Mouse (Mus musculus): ENCODE data around the gene Ptger4. TPM values are rescaled to one million over a fixed set of nuclear protein-coding genes. Genes with fewer than 3 reads are reported as not detected.
"Not testable (repeated sequence)": the region's sequence is repeated elsewhere in the genome, so short reads cannot be mapped to it uniquely, and the experiment has no call there.

Gene Ptger4
- polyA plus RNA-seq, 1 experiment from 2014 or later = 1.8 TPM

DNA sequence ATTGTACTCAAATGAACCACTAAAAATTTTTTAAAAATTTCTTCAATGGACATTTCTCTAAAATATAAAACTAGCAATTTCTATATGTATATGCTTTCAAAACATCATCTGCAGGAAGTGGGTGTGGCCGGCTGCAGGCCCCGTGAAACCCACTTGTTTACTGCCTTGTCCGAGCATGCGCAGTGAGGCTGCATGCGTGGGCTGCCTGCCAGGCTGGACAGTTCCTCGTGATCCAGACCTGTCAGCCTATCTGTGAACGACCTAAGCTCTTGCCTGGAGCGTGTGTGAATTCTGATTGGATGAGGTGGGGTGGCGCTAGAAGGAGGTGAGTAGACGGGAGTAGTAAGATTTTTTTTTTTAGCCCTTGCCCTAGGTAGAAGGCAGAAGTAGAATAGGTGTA lies 13.2 kb downstream of the Ptger4 start:
- WGBS = 81% methylated on average over 10 of the region's 10 CpGs
- not testable (repeated sequence) for H3K4me3 ChIP-seq; H3K27me3 ChIP-seq (ENCODE audit: insufficient read depth, poor library complexity, severe bottlenecking)

GRCm38 (mm10) chr15:5220491-5220890 lies 23.5 kb downstream of the Ptger4 start:
- no peaks in the 10 kb centered on the region for H3K4me1 ChIP-seq

More for the DNA sequence above, 13.2 kb downstream of the Ptger4 start:
- H3K36me3 ChIP-seq; DNase-seq (ENCODE audit: low spot score); H3K4me1 ChIP-seq; H3K9me3 ChIP-seq; H3K27ac ChIP-seq: not testable (repeated sequence)

DNA sequence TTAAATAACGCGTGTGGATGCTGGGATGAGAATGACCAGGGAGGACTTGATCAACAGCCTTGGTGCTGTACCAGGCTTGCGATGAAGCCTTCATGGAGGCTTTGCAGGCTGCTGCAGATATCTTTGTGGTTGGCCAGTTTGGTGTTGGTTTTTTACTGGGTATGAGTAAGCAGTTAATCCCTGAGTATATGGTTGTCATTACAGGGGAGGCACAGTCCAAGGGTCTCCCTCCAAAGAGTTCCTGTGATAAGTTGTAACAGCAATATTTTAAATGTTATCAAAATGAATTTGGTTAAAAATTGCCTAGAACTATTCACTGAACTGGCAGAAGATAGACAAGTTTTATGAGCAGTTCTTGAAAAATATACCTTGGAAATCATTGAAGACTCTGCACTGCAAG lies 34.9 kb downstream of the Ptger4 start:
- H3K27me3 ChIP-seq (ENCODE audit: insufficient read depth, poor library complexity, severe bottlenecking) = no peaks in the 10 kb centered on the region
- 94% methylated on average over 3 of the region's 3 CpGs for WGBS
- no peaks in the 10 kb centered on the region for H3K9me3 ChIP-seq
- no peak overlapping the region for H3K4me3 ChIP-seq
- no peak for DNase-seq (ENCODE audit: low spot score)
- H3K36me3 ChIP-seq = 0 out of 2 replicates have a peak, but pooled peaks cover 2% of the 10 kb centered on the region
- H3K27ac ChIP-seq = no peak overlapping the region
- no peaks in the 10 kb centered on the region for H3K4me1 ChIP-seq

More at GRCm38 (mm10) chr15:5220491-5220890, 23.5 kb downstream of the Ptger4 start:
- WGBS = 86% methylated on average over 6 of the region's 6 CpGs
- Histone ChIP-seq H3K36me3 (0 out of 2 replicates have a peak, but pooled peaks cover 8% of the 10 kb centered on the region), H3K4me3 (no peak overlapping the region), H3K9me3 (no peaks in the 10 kb centered on the region), H3K27me3 (ENCODE audit: insufficient read depth, poor library complexity, severe bottlenecking) (no peaks in the 10 kb centered on the region), H3K27ac (no peak overlapping the region)
- no peak for DNase-seq (ENCODE audit: low spot score)

DNA sequence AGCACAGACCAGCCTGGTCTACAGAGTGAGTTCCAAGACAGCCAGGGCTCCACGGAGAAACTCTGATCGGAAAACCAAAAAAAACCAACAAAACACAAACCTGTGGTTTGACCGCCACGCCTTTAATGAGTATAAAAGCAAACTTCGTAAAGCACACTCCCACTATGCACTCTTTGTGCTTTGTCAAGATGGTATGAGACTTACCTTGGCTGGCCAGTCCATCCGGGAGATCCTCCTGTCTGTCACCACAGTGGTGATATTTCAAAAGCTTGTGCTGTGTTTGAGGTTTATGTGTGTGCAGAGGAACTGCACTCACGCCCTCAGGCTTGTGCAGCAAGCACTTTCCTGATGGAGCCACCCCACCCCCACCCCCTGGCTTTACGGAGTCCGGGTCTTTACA lies 38.8 kb downstream of the Ptger4 start:
- 90% methylated on average over 9 of the region's 9 CpGs for WGBS
- H3K27ac ChIP-seq = no peak overlapping the region
- no peaks in the 10 kb centered on the region for H3K27me3 ChIP-seq (ENCODE audit: insufficient read depth, poor library complexity, severe bottlenecking)
- H3K36me3 ChIP-seq = peaks cover 6% of the 10 kb centered on the region; the same call in 1 of the 2 replicates
- no peak for DNase-seq (ENCODE audit: low spot score)
- no peaks in the 10 kb centered on the region for H3K9me3 ChIP-seq
- no peak overlapping the region for H3K4me3 ChIP-seq
- no peaks in the 10 kb centered on the region for H3K4me1 ChIP-seq

DNA sequence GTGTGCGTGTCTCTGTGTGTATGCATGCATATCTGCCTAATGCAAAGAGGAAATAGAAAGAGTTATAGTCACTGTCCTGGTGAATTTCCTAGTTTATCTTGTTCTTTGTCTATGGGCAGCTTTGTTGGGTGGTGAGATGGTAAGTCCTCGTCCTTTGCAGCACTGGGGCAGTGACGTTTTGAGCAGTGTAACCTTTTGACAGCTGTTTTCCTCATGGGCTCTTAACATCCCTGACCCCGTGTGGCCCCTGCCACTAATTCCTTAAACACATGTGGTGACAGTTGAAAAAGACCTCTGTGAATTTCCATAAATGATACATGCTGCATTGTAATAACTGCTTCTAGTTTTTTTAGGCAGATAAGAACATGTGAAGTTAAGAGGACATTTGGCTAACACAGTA lies 47.3 kb downstream of the Ptger4 start:
- Histone ChIP-seq H3K27me3 (ENCODE audit: insufficient read depth, poor library complexity, severe bottlenecking) (no peaks in the 10 kb centered on the region), H3K36me3 (peaks cover 6% of the 10 kb centered on the region), H3K4me3 (no peak overlapping the region), H3K4me1 (peaks cover 29% of the 10 kb centered on the region), H3K27ac (no peak overlapping the region), H3K9me3 (no peaks in the 10 kb centered on the region)
- DNase-seq (ENCODE audit: low spot score) = no peak
- WGBS = 54% methylated on average over 4 of the region's 4 CpGs

DNA sequence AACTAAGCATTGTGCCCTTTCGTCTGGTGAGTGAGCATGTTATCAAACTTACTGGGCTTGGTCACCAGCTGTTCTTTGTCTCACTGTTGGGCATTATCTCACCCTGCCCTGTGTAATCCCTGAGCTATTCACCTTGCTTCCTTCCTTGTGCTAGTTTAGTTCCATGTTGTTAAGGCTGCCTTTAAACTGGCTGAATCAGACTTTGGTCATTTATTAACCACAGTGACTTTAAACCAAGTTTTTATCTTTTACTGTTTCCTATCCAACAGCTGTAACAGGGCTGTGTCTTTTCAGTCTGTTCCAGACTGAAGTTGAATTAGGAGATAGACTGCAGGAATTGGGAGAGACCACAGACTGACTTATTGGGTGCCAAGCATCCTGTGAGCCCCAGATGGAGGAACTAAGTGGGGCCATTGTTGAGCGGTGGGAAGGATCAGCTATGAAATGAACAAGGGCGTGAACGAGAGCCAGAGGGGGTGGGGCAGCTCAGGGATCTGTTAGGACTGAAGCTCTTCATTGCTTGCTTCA lies 47.9 kb downstream of the Ptger4 start:
- no peak overlapping the region for H3K27ac ChIP-seq
- H3K27me3 ChIP-seq (ENCODE audit: insufficient read depth, poor library complexity, severe bottlenecking) = no peaks in the 10 kb centered on the region
- 35% methylated on average over 4 of the region's 4 CpGs for WGBS
- peaks cover 29% of the 10 kb centered on the region for H3K4me1 ChIP-seq
- H3K4me3 ChIP-seq = no peak overlapping the region
- no peaks in the 10 kb centered on the region for H3K9me3 ChIP-seq
- DNase-seq (ENCODE audit: low spot score) = no peak
- peaks cover 11% of the 10 kb centered on the region for H3K36me3 ChIP-seq

DNA sequence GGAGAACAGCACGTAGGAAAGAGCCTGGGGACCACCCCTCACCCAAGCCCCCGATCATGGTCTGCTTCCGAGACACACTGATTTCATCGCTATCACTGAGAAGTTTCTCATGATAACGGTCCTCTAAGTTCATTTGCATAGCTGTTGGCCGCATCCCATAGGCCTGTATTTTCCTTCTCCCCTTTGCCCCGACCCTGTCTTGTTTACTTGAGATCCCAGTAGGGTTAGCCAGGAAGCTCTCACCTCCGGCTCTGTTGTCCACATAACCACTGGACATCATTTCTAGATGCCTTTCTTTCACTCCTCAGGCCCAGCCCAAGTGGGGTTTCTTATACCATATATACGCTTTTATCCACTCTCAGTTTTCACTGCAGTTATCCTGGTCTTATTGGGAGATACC lies 49.1 kb downstream of the Ptger4 start:
- Histone ChIP-seq H3K27ac (no peak overlapping the region), H3K27me3 (ENCODE audit: insufficient read depth, poor library complexity, severe bottlenecking) (no peaks in the 10 kb centered on the region), H3K4me3 (no peak overlapping the region), H3K9me3 (no peaks in the 10 kb centered on the region), H3K4me1 (peaks cover 29% of the 10 kb centered on the region), H3K36me3 (peaks cover 18% of the 10 kb centered on the region)
- WGBS = 67% methylated on average over 9 of the region's 9 CpGs
- no peak for DNase-seq (ENCODE audit: low spot score)

DNA sequence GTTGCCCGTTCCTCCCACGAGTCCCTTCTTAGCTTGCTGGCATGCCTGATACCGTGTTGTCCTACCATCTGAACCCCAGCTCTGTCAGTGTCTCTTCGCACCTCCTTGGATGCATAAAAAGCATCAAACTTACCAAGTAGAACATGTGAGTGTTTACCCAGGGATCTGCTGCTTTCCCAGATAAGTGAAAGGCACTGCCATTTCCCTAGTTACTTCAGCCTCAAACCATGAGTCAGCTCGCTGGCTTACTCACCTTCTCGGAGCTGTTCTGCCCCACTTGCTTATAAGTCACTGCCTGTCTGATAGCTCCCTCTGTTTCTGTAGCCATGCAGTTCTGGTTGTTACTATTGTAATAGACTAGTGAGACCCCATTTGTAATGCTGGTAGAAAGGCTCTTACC lies 49.5 kb downstream of the Ptger4 start:
- H3K4me3 ChIP-seq = no peak overlapping the region
- H3K4me1 ChIP-seq = peaks cover 29% of the 10 kb centered on the region
- no peak overlapping the region for H3K27ac ChIP-seq
- WGBS = 74% methylated on average over 6 of the region's 6 CpGs
- H3K27me3 ChIP-seq (ENCODE audit: insufficient read depth, poor library complexity, severe bottlenecking) = no peaks in the 10 kb centered on the region
- H3K36me3 ChIP-seq = peaks cover 21% of the 10 kb centered on the region; the same call in 1 of the 2 replicates
- H3K9me3 ChIP-seq = no peaks in the 10 kb centered on the region
- DNase-seq (ENCODE audit: low spot score) = no peak

GRCm38 (mm10) chr15:5193833-5194232 lies 50.2 kb downstream of the Ptger4 start:
- Histone ChIP-seq H3K4me3 (no peak overlapping the region), H3K36me3 (peaks cover 22% of the 10 kb centered on the region; the same call in 1 of the 2 replicates), H3K27ac (no peak overlapping the region), H3K27me3 (ENCODE audit: insufficient read depth, poor library complexity, severe bottlenecking) (no peaks in the 10 kb centered on the region), H3K4me1 (peaks cover 29% of the 10 kb centered on the region), H3K9me3 (no peaks in the 10 kb centered on the region)
- no peak for DNase-seq (ENCODE audit: low spot score)
- 79% methylated on average over 3 of the region's 3 CpGs for WGBS

DNA sequence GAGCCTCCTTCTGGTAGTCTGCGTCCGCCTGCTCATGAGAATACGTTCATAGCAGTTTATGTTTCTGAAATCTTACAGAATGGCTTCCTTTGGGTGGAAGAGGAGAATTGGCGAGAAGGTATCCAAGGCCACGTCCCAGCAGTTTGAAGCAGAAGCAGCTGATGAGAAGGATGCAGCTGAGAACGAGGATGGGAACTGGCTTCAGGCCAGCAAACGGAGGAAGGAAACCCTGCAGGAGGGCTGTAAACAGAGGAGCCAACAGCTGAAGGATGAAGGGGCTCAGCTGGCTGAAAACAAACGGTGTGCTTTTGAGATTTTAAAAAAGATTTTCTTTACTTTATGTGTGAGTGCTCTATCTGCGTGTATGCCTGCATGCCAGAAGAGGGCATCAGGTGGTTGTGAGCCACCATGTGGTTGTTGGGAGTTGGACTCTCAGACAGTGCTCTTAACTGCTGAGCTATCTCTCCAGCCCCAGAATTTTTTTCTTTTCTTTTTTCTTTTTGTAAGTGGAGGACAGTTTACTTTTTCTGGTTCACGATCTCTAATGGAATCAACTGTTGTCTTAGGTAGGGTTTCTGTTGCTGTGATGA lies 54.4 kb downstream of the Ptger4 start:
- Histone ChIP-seq H3K4me1 (peaks cover 19% of the 10 kb centered on the region), H3K36me3 (peaks cover 22% of the 10 kb centered on the region; the same call in 1 of the 2 replicates), H3K4me3 (no peak overlapping the region), H3K27ac (no peak overlapping the region), H3K27me3 (ENCODE audit: insufficient read depth, poor library complexity, severe bottlenecking) (no peaks in the 10 kb centered on the region), H3K9me3 (no peaks in the 10 kb centered on the region)
- 76% methylated on average over 10 of the region's 10 CpGs for WGBS
- no peak for DNase-seq (ENCODE audit: low spot score)

DNA sequence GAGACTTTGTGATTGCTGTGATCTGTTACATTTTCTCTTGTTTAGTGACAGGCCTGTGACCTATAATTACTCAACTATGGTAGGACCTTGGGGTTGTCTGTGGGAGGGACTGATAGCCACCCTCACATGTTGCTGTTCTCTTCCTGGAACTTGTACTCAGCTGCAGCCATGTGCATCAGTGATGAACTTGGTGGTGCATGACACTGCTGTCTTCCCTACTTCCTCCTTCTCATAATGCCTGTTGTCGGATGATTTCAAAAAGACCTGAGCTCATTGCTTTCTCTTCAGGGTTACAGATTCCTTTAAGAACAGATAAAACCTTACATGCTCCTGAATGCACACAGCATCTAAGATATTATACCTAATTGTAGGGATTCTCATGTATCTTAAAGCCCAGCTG lies 56.0 kb downstream of the Ptger4 start:
- no peak overlapping the region for H3K27ac ChIP-seq
- peaks cover 20% of the 10 kb centered on the region for H3K4me1 ChIP-seq
- WGBS = 88% methylated on average over 1 of the region's 1 CpGs
- no peaks in the 10 kb centered on the region for H3K27me3 ChIP-seq (ENCODE audit: insufficient read depth, poor library complexity, severe bottlenecking)
- no peak for DNase-seq (ENCODE audit: low spot score)
- peaks cover 22% of the 10 kb centered on the region; the same call in 1 of the 2 replicates for H3K36me3 ChIP-seq
- H3K9me3 ChIP-seq = no peaks in the 10 kb centered on the region
- H3K4me3 ChIP-seq = no peak overlapping the region

DNA sequence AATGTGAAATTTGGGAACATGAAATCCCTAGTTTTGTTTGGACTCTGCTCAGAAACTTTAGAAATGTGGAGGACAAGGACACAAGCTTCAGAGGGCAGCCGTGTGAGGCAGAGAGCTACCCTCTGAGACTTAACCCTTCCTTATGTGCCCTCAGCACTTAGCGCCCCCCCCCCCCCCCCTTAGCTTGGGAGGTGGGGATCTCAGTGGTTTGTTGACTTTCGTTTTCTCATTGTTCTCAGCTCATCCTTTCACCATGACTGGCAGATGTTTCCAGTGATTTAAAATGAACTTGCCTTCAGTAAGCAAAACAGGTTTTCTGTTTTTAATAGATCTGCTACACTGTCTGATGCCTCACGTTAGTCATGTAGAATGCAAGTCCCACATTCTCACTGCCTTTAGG lies 56.9 kb downstream of the Ptger4 start:
- Histone ChIP-seq H3K36me3 (peaks cover 22% of the 10 kb centered on the region; the same call in 1 of the 2 replicates), H3K9me3 (no peaks in the 10 kb centered on the region), H3K27me3 (ENCODE audit: insufficient read depth, poor library complexity, severe bottlenecking) (no peaks in the 10 kb centered on the region), H3K4me3 (no peak overlapping the region), H3K4me1 (peaks cover 16% of the 10 kb centered on the region), H3K27ac (no peak overlapping the region)
- no peak for DNase-seq (ENCODE audit: low spot score)
- WGBS = 40% methylated on average over 3 of the region's 4 CpGs

- H3K4me3 ChIP-seq = peak overlapping the region; percentile 98
- peak overlapping the region; percentile 93 for H3K27ac ChIP-seq
- H3K9me3 ChIP-seq = no peaks in the 10 kb centered on the region
- H3K27me3 ChIP-seq (ENCODE audit: insufficient read depth, poor library complexity, severe bottlenecking) = no peaks in the 10 kb centered on the region
- DNase-seq (ENCODE audit: low spot score) = no peak
- 43% methylated on average over 10 of the region's 10 CpGs for WGBS
- H3K36me3 ChIP-seq = peaks cover 16% of the 10 kb centered on the region; the same call in 1 of the 2 replicates
- peaks cover 16% of the 10 kb centered on the region for H3K4me1 ChIP-seq
Observed at GRCm38 (mm10) chr15:5186293-5186675, 57.7 kb downstream of the Ptger4 start.

Data from heart, embryonic 10.5 days (tissue).